In genomic region chr15:78331523-78332340, GRCm38 (mm10) we compare ENCODE assay signal across 11 mouse cellular contexts.
"Had no signal": no experiment of that assay in that cellular context is flagged by ENCODE, and none has a peak within 500 bp of the region (broad histone marks: within the 10 kb centered on the region; RNA-seq: fewer than 3 reads in every experiment).

No protein-coding gene starts in this region.

- H3K27me3 ChIP-seq: limb, embryonic 12.5 days; liver, embryonic 13.5 days; midbrain, embryonic 13.5 days had no signal

- H3K4me3 ChIP-seq: layer of hippocampus, adult 2 months; limb, embryonic 12.5 days; liver, embryonic 13.5 days; midbrain, embryonic 13.5 days had no signal

- ATAC-seq: intestine, embryonic 16.5 days; liver, postnatal 0 days; midbrain, embryonic 13.5 days had no signal

- H3K9ac ChIP-seq: limb, embryonic 12.5 days; liver, embryonic 13.5 days; liver, postnatal 0 days; midbrain, embryonic 13.5 days had no signal

- H3K9me3 ChIP-seq: limb, embryonic 12.5 days; liver, embryonic 13.5 days; midbrain, embryonic 13.5 days had no signal

- H3K36me3 ChIP-seq: limb, embryonic 12.5 days; liver, embryonic 13.5 days; midbrain, embryonic 13.5 days had no signal

- DNase-seq: kidney, adult 2 months; kidney, postnatal 36 days; liver; liver, embryonic 13.5 days; liver, postnatal 0 days; thymus, postnatal 4 days had no signal

- H3K4me1 ChIP-seq: limb, embryonic 12.5 days had no signal

- H3K4me2 ChIP-seq: limb, embryonic 12.5 days; liver, embryonic 13.5 days; midbrain, embryonic 13.5 days had no signal

- H3K27ac ChIP-seq: kidney, postnatal 0 days; layer of hippocampus, adult 2 months; limb, embryonic 12.5 days; liver, embryonic 13.5 days; midbrain, embryonic 13.5 days had no signal
